Mouse (Mus musculus): Measurements from ENCODE around the gene Hoxa11.

GRCm38 (mm10) chr6:52263321-52263585 lies 17.6 kb upstream of the Hoxa11 start:
- no peak for TF ChIP-seq CTCF (IDR thresholded peaks at IDR 0.05)
- no peak for TF ChIP-seq EP300 (IDR thresholded peaks at IDR 0.05)
